Mouse (Mus musculus) spleen, adult 18-20 months (tissue): ENCODE results near the gene Mcemp1.

Experiments
- DNase-seq, 2 experiments: peaks; one replicate each; pipeline ENCODE4 v3.0.0; 2022; ENCODE audit warnings: mixed read lengths in 2 of 2

Gene Mcemp1

DNA sequence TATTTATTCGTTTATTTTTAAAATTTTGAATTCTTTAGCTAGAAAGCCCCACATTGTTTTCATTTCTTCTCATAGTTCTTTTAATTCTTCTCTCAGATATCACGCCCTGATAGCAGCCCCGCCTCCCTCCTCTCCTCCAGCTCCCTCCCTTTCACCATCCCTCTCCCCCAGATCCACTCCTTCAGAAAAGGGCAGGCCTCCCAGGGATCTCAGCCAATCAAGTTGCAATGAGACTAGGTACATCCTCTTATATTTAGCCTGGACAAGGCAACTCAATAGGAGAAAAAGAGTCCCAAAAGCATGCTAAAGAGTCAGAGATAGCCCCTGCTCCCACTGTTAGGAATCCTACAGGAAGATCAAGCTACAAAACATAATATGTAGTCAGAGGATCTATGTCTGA lies 9.1 kb downstream of the Mcemp1 start:
- DNase-seq: no peak

GRCm38 (mm10) chr8:3676131-3676992 lies 10.8 kb downstream of the Mcemp1 start, which contains the start of gene Trappc5:
TSS of gene Trappc5 (plus strand) at chr8:3676299.
- peak; percentile 90 to 97 for DNase-seq

DNA sequence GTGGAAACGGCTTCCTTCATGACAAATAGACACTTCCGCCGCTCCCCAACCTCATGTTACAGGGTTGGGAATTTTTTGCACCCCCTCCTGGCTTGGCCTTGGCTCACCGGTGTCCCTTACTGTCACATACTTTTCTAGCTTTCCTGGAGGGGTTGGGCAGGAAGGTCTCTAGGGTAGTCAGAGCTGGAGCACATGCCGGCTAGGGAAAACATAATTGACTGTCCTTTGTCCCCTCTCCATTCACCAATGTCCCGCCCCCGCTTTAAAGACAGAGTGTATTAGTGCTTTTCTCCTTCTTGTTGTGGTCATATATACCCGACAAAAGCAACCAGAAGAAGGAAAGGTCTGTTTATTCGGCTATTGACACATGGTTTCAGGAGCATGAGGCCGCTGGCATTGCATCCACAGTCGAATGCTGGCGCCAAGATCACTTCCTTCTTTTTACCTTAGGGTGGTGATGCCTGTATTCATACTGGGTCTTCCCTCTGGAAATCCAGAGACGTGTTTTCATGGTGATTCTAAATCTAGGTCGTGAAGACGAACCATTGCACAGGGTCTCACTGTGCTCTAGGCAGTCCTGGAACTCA lies 11.5 kb downstream of the Mcemp1 start:
- DNase-seq: no peak

DNA sequence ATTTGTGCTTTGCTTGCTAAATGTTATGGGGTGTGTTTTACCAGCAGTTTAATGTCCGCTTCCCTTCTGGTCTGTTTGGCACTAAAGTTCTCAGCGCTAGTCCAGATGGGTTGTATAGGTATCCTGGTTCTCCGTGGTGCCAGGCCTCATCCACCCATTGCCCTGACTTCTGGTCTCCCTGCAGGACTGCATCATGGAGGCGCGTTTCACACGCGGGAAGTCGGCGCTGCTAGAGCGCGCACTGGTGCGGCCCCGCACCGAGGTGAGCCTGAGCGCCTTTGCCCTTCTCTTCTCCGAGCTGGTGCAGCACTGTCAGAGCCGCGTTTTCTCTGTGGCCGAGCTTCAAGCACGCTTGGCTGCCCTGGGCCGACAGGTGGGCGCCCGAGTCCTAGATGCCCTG lies 13.3 kb downstream of the Mcemp1 start:
- DNase-seq: no peak

DNA sequence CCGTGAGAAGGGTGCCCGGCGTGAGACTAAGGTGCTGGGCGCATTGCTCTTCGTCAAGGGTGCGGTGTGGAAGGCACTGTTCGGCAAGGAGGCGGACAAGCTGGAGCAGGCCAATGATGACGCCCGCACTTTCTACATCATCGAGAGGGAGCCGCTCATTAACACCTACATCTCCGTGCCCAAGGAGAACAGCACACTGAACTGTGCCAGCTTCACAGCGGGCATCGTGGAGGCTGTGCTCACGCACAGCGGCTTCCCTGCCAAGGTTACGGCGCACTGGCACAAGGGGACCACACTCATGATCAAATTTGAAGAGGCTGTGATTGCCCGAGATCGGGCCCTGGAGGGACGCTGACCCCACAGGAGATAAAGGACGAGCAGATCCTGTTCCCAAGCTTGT lies 13.7 kb downstream of the Mcemp1 start:
- no peak for DNase-seq

GRCm38 (mm10) chr8:3679656-3680055 lies 14.1 kb downstream of the Mcemp1 start:
- DNase-seq: no peak

- DNase-seq: no peak
Observed at GRCm38 (mm10) chr8:3682435-3682834, 16.9 kb downstream of the Mcemp1 start.

DNA sequence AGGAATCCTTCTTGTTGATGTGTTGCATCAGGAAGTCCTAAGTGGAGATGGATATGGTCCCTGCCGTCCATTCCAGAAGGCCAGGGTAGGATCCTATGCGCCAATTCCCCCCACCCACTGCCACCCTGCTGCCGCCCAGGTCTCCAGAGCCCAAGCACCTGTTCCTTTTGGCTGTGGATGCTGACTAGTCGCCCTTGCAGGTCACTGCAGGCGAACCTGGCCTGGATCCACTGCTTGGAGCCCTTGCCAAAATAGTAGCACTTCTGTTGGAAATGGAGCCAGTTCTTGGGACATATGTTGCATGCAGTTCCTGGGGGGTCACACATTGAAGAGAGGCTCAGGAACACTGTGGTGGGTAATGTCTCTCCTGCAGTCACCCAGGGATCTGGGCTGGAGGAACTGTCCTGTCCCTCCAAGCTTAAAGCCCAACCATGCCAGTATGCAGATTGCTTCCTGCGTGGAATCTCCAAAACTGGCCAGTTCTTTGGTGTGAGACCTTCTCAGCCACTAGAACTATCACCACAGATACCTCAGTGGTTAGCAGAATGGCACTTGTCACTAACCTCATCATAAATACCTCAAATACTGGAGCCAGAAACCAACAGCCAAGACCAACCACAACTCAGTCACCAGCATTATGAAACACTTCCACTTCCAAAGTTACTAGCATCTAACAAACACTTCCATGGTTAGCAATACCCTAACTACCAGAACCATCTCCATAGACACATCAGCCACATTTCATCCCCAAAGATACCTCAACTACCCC lies 18.0 kb downstream of the Mcemp1 start:
- no peak for DNase-seq

- no peak for DNase-seq
Observed at GRCm38 (mm10) chr8:3684530-3684929, 19.0 kb downstream of the Mcemp1 start.

DNA sequence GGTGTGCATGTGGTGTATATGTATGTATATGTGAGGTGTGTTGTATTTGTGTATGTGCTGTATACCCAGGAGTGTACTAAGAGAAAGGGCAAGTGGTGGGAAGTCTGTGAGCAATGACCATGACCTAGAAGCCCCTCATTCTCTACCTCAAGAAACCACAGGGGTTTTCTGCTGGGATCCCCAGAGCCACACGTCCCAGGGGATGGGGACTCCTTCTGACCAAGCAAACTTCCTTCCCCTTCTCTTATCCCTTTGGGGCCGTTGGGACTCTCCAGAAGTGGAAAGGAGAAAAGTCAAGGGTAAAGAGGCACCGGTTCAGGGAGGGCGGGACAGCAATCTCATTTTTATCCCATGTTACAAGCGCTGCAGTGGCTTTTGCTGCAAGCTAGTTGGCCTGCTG lies 19.9 kb downstream of the Mcemp1 start:
- DNase-seq: no peak

GRCm38 (mm10) chr8:3687537-3687936 lies 22.0 kb downstream of the Mcemp1 start:
- no peak for DNase-seq

DNA sequence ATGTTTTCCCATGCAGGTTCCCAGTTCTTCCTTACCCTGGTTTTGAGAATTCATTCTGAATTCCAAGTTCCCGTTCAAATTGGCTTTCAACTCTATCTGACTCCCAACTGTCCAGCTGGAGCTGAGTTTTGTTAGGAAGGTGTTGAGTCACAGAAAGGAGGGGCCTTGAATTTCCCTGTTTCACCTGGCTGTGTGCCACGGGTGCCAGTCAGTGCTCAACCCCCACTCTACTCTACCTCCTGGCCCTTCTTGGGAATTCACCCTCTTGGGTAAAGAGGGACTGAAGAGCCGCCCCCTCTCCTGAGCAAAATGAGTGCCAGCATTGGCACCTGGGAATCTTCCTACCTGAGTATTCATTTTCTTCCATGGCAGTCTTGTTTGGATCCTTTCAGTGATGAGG lies 25.2 kb downstream of the Mcemp1 start:
- DNase-seq: no peak

- peak in 1 of 2 experiments; percentile 16 for DNase-seq
Observed at GRCm38 (mm10) chr8:3694121-3694520, 28.6 kb downstream of the Mcemp1 start, which contains the start of gene Fcer2a. TSS of gene Fcer2a (minus strand) at chr8:3694175.

- DNase-seq: peak in 1 of 2 experiments; percentile 11
Observed at GRCm38 (mm10) chr8:3701491-3701890, 35.9 kb downstream of the Mcemp1 start.

DNA sequence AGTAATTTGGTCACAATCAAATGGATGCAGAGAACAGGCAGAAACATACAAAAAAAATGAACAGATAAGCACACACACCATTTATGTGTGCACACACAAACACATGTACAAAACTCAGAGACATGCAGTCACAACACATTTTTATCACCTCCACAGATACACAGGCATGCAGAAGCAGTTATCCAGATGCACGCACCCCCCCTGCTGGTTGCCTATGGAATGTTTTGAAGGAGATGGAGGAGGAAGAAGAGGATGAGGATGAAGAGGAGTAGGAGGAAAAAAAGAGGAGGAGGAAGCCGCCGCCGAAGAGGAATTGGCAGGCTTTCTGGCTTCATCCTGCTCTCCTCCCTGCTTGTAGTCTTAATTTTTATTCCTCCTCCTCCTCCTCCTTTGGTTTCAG lies 40.2 kb downstream of the Mcemp1 start:
- DNase-seq: peak in 1 of 2 experiments; percentile 46

GRCm38 (mm10) chr8:3707611-3708010 lies 42.1 kb downstream of the Mcemp1 start:
- DNase-seq: no peak

- no peak for DNase-seq
Observed at GRCm38 (mm10) chr8:3710312-3710711, 44.8 kb downstream of the Mcemp1 start.

GRCm38 (mm10) chr8:3711646-3712045 lies 46.1 kb downstream of the Mcemp1 start:
- DNase-seq: no peak

GRCm38 (mm10) chr8:3717321-3717954 lies 51.9 kb downstream of the Mcemp1 start:
- no peak for DNase-seq

DNA sequence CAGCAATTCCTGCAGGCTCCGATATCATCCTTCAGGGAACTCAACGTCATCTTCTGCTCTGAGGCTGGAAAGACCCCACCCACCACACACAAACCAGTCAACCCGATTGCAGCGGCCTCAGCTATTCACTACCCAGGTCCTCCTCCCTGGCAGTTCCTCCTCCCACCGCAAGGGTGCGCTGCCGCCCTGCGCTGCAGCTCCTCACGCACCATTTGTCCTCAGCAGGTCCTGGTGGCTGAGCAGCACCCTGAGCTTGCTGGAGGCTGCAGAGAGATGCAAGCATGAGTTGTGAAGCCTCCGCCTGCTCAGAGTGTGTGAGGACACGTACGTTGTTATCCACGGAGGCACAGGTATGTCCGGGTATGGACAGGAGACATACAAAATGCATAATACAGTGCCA lies 53.0 kb downstream of the Mcemp1 start:
- DNase-seq: peak; percentile 70 to 86
